Mouse (Mus musculus) heart, embryonic 14.5 days (tissue): ENCODE measurements around the gene Gm5269. TPM values are rescaled to one million over a fixed set of nuclear protein-coding genes. Genes with fewer than 3 reads are reported as not detected.

Experiments
- ATAC-seq: fragments of 200-750 bp; cut with Nextera tagmentation; 2 replicates; pipeline ENCODE4 v1.8.0; 2017; ENCODE audit warnings: low read depth, moderate TSS enrichment; ENCODE audit not compliant: insufficient number of reproducible peaks, insufficient read depth, low FRiP score
- H3K27ac ChIP-seq, 2 experiments: fragments of 200-500 bp in 1 of 2; fragments of 300-500 bp in 1 of 2; sonication (generic) in 1 of 2; replicated peaks in 1 of 2; 2 replicates each; pipeline ENCODE4 v1.5.1; 2012 to 2014; ENCODE audit warnings: low read depth in 2 of 2, low read length in 2 of 2, control low read depth in 1 of 2, mild to moderate bottlenecking in 1 of 2, mixed read lengths in 1 of 2; ENCODE audit not compliant: control insufficient read depth in 1 of 2, insufficient read depth in 1 of 2
- H3K27me3 ChIP-seq: fragments of 300-500 bp; sonication (generic); 2 replicates; pipeline ENCODE4 v1.6.1; 2014; ENCODE audit warnings: mild to moderate bottlenecking, low read length, control low read depth; ENCODE audit not compliant: control insufficient read depth, insufficient read depth
- H3K36me3 ChIP-seq: fragments of 300-500 bp; sonication (generic); 2 replicates; pipeline ENCODE4 v1.6.1; 2014; ENCODE audit warnings: mild to moderate bottlenecking, control low read depth, low read length, mixed read lengths; ENCODE audit not compliant: control insufficient read depth, insufficient read depth
- H3K4me1 ChIP-seq, 2 experiments: fragments of 200-500 bp in 1 of 2; fragments of 300-500 bp in 1 of 2; sonication (generic) in 1 of 2; 2 replicates each; pipeline ENCODE4 v1.6.1; 2012 to 2014; ENCODE audit warnings: low read length in 2 of 2, control low read depth in 1 of 2, mixed read lengths in 1 of 2; ENCODE audit not compliant: control insufficient read depth in 2 of 2, insufficient read depth in 2 of 2
- H3K4me2 ChIP-seq: fragments of 300-500 bp; sonication (generic); 2 replicates; pipeline ENCODE4 v1.6.1; 2014; ENCODE audit warnings: mild to moderate bottlenecking, low read length
- H3K4me3 ChIP-seq, 2 experiments: fragments of 200-500 bp in 1 of 2; fragments of 300-500 bp in 1 of 2; sonication (generic) in 1 of 2; 2 replicates each; pipeline ENCODE4 v1.5.1; 2012 to 2014; ENCODE audit warnings: low read length in 2 of 2, mild to moderate bottlenecking in 2 of 2, control low read depth in 1 of 2, low read depth in 1 of 2, moderate library complexity in 1 of 2; ENCODE audit not compliant: control insufficient read depth in 1 of 2, insufficient read depth in 1 of 2
- H3K9ac ChIP-seq: fragments of 300-500 bp; sonication (generic); 2 replicates; pipeline ENCODE4 v1.6.1; 2014; ENCODE audit warnings: mild to moderate bottlenecking, low read length
- H3K9me3 ChIP-seq: fragments of 300-500 bp; sonication (generic); 2 replicates; pipeline ENCODE4 v1.6.1; 2016; ENCODE audit warnings: low read length, control low read depth; ENCODE audit not compliant: control insufficient read depth
- WGBS: fragments of 180-500 bp; shearing (Covaris S2); extraction: QIAGEN DNeasy Blood & Tissue Kit; methylation state at CpG from one replicate; pipeline ENCODE4 v1.1.7; 2014; 5-methylcytosine and 5-hydroxymethylcytosine counted together
- polyA plus RNA-seq: library from polyadenylated mRNA; unstranded; fragments of >200 nt; fragmentation: Nextera tagmentation; extraction: Ambion mirVana; gene quantifications from 2 replicates; pipeline ENCODE4 v1.2.1, GENCODE M21; 2014

Gene Gm5269
- polyA plus RNA-seq: not detected in 2 replicates

DNA sequence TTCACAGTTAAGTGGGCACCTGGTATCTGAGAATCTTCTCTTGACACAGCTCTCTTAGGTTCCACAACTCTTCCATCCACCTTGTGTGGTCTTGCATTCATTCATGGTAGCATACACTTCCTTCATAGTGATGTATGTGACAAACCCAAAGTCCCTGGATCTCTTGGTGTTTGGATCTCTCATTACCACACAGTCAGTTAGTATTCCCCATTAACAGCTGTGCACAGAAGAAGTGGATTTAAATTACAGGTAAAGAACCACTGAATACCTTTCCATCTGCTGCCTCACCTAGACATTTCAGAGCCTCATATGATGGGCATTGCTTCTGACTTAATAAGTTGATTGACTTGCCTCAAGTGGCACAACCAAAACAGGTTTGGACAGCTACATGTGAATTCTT lies at the start of gene Gm5269:
TSS of gene Gm5269 (minus strand) at position 101 of the 400 bp plus-strand sequence.
- H3K27me3 ChIP-seq: no peaks in the 10 kb centered on the region
- no peak for ATAC-seq
- H3K9me3 ChIP-seq: no peaks in the 10 kb centered on the region
- no peaks in the 10 kb centered on the region for H3K36me3 ChIP-seq
- H3K4me1 ChIP-seq: no peaks in the 10 kb centered on the region
- H3K4me3 ChIP-seq: no peak within 1 kb of the TSS
- no peak within 1 kb of the TSS for H3K4me2 ChIP-seq
- H3K9ac ChIP-seq: no peak within 1 kb of the TSS
- no peak within 1 kb of the TSS for H3K27ac ChIP-seq

DNA sequence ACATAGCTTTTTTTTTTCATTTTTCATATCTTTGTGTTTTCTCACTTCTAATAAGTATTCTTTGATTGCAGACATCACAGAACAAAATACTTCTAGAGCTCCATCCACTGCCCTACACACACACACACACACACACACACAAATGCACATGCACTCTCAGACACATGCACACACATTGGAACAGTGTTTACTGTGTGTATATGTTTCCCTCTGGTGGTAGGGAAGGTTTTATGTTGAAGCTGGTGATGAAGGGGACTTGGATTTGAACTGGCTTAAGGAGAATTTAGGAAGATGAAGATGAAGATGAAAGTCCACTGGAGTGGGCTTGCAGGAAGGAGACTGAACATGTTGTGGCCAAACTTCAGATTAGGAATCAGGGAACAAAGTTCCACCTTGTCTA lies 41.1 kb upstream of the Gm5269 start:
- H3K27me3 ChIP-seq: no peaks in the 10 kb centered on the region
- no peak overlapping the region for H3K4me2 ChIP-seq
- H3K4me1 ChIP-seq: peaks cover 0 to 3% of the 10 kb centered on the region in 2 experiments; a peak in 2 of 4 replicates
- no peak overlapping the region for H3K27ac ChIP-seq
- no peak overlapping the region for H3K4me3 ChIP-seq
- no peaks in the 10 kb centered on the region for H3K36me3 ChIP-seq
- no peak for ATAC-seq
- H3K9me3 ChIP-seq: no peaks in the 10 kb centered on the region
- no peak overlapping the region for H3K9ac ChIP-seq

DNA sequence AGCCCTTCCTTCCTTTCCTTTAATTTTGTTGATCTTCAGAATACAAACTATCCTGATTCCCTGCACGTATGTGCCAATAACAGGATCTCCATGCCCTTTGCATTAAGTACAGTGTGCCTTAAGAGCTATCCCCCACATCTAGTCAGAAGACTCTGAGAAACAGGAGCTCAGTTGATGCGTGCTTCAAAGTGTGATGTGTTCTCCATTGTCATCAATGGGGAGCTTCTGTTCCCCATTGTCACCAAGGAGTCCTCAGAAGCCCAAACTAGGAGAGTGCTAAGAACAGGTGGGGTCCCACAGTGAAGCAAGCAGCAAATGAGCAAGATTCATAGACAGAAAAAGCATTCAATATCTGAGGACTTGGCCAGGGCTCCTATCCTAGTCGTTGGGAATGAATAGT lies 36.8 kb upstream of the Gm5269 start:
- Histone ChIP-seq H3K4me1 (peaks cover 0 to 5% of the 10 kb centered on the region in 2 experiments; a peak in 2 of 4 replicates), H3K27me3 (no peaks in the 10 kb centered on the region), H3K4me2 (no peak overlapping the region), H3K9ac (no peak overlapping the region), H3K9me3 (no peaks in the 10 kb centered on the region), H3K27ac (no peak overlapping the region), H3K4me3 (no peak overlapping the region), H3K36me3 (no peaks in the 10 kb centered on the region)
- WGBS: 46% methylated on average over 3 of the region's 3 CpGs
- ATAC-seq: no peak

DNA sequence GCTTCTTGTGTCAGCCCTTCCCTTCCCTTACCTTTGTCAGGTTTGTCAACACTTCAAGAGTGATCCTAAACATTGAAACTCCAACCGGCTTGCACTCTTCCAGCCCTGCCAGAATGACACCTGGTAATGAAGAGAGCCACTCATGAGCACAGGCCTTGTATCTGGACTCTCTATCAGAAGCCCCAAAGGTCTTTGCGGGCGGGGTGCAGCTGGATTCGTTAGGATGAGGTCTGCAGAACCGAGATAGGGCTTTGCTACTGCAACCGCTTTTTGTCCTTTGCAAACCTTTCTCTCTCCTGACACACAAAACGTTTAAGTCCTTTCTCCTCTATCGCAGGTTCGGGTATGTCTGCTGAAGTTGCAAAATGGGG lies 36.3 kb upstream of the Gm5269 start, which contains the start of gene Slc40a1:
TSS of gene Slc40a1 (minus strand) at position 131 of the 371 bp plus-strand sequence.
- Histone ChIP-seq H3K4me1 (peaks cover 0 to 5% of the 10 kb centered on the region in 2 experiments; a peak in 2 of 4 replicates), H3K27me3 (no peaks in the 10 kb centered on the region), H3K4me3 (peak within 1 kb of the TSS; percentile 55 to 88), H3K9me3 (no peaks in the 10 kb centered on the region), H3K4me2 (peak within 1 kb of the TSS; percentile 70), H3K36me3 (no peaks in the 10 kb centered on the region), H3K9ac (peak within 1 kb of the TSS; percentile 74), H3K27ac (peak within 1 kb of the TSS in 1 of 2 experiments; percentile 9; a peak in 1 of 4 replicates)
- WGBS: 24% methylated on average over 9 of the region's 9 CpGs
- ATAC-seq: no peak

DNA sequence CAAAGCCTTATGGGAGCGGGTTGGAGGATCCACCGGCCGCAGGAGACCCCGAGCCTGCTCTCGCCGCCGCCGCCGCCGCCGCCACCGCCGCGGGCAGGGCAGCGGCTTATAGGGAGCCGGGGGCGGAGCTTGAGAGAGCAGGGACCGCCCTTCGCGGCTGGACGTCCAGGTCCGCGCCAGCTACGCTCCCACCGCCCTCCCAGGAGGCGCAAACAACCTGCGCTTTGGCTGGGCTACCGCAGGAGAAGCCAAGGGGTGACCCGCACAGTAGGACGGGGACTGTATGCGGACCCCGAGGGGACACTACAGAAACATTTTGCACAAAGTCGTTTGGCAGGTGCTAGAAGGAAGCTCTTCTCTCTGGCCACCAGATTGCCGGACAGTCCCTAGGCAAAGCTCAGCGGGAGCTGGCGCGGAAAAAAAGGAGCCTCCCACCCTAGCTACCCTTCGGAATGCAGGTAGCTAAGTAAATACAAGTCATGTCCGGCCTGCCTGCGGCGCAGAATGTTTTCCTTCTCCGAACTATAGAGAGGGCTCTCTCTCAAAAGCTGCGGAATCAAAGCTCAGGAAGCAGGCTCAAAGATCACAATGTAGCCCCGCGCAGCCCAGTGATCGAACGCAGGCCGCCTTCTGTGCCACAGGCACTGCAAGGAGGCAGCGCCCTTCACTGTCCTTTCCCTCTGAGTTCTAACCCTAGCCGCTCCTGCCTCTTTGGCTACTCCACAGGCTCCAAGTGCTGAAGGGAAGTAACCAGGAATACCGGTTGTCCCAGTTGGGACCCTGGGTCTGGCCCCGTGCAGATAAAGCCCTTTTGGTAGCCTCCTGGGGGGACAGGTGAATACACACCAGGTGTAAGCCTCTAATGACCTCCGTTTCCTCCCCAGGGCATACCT lies 35.7 kb upstream of the Gm5269 start:
- ATAC-seq: peak; percentile 96
- Histone ChIP-seq H3K27me3 (no peaks in the 10 kb centered on the region), H3K4me1 (peaks cover 0 to 5% of the 10 kb centered on the region in 2 experiments; a peak in 2 of 4 replicates), H3K9ac (peak overlapping the region; percentile 74), H3K36me3 (no peaks in the 10 kb centered on the region), H3K9me3 (no peaks in the 10 kb centered on the region), H3K27ac (peak overlapping the region in 1 of 2 experiments; percentile 9; a peak in 1 of 4 replicates), H3K4me3 (peak overlapping the region; percentile 55 to 88), H3K4me2 (peak overlapping the region; percentile 70)
- under 1% methylated on average over 51 of the region's 53 CpGs for WGBS

DNA sequence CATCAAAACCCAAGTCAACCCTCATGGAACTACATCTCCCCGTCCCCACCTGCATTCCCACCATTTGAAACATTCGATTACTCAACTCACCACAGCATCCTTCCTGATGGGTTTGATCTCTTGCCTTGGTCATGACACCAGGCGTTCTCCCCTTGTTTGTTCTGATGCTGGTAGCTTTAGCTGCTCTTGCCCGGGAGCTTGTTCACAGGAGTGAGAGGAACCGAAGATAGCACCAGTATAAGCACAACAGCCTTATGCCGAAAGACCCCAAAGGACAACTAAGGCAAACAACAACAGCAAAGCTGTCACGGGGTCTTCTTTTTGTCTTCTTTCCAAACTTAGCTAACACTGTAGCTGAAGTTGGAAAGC lies 35.0 kb upstream of the Gm5269 start:
- Histone ChIP-seq H3K4me2 (peak overlapping the region; percentile 70), H3K9me3 (no peaks in the 10 kb centered on the region), H3K4me1 (peaks cover 0 to 5% of the 10 kb centered on the region in 2 experiments; a peak in 2 of 4 replicates), H3K27ac (no peak overlapping the region), H3K36me3 (no peaks in the 10 kb centered on the region), H3K4me3 (peak overlapping the region; percentile 55 to 88), H3K9ac (peak overlapping the region; percentile 74), H3K27me3 (no peaks in the 10 kb centered on the region)
- 9% methylated on average over 7 of the region's 7 CpGs for WGBS
- peak; percentile 23; the same call in 1 of the 2 replicates for ATAC-seq

DNA sequence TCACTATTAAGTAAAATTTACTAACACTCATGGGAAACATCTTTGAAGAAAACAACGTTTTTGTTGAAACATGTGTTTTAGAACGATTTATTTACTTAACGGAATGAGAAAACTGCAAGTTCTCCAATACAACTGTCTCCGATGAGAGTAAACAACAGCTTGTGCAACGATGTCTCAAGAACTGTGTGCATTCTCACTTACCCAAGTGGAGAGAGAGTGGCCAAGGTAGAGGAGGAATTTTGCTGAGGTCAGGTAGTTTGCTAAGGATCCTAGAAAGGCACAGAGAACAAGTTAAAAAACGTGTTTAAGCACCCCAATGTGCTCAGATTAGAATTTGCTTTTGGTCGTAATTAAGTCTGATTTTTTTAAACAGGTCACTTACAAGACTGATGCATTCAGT lies 34.4 kb upstream of the Gm5269 start:
- no peaks in the 10 kb centered on the region for H3K36me3 ChIP-seq
- peaks cover 0 to 5% of the 10 kb centered on the region in 2 experiments; a peak in 2 of 4 replicates for H3K4me1 ChIP-seq
- peak overlapping the region; percentile 70 for H3K4me2 ChIP-seq
- peak overlapping the region in 1 of 2 experiments; percentile 55; a peak in 1 of 4 replicates for H3K4me3 ChIP-seq
- H3K27me3 ChIP-seq: no peaks in the 10 kb centered on the region
- H3K9me3 ChIP-seq: no peaks in the 10 kb centered on the region
- WGBS: 68% methylated on average over 7 of the region's 7 CpGs
- no peak overlapping the region for H3K9ac ChIP-seq
- no peak for ATAC-seq
- no peak overlapping the region for H3K27ac ChIP-seq
